Mouse (Mus musculus) thymus, adult 2 months (tissue): ENCODE results near the gene Dab1.

Experiments used
- CTCF ChIP-seq: fragments of 200-500 bp; IDR thresholded peaks from 2 replicates; pipeline ENCODE4 v1.5.1; 2012; ENCODE audit warnings: mild to moderate bottlenecking, control low read depth, low read length, moderate library complexity, borderline replicate concordance; ENCODE audit not compliant: control insufficient read depth, poor library complexity, insufficient read depth; ENCODE audit errors: extremely low read depth
- POLR2A ChIP-seq: fragments of 200-500 bp; IDR thresholded peaks from 2 replicates; pipeline ENCODE4 v1.6.1; 2012; ENCODE audit warnings: mild to moderate bottlenecking, low read length, control low read depth, moderate library complexity; ENCODE audit not compliant: control insufficient read depth, poor library complexity, insufficient read depth; ENCODE audit errors: extremely low read depth

GRCm38 (mm10) chr4:104754090-104754489 lies 1134.9 kb downstream of the Dab1 start:
- TF ChIP-seq CTCF (no peak), POLR2A (no peak)
